Mouse (Mus musculus) cortical plate, adult 2 months (tissue): Measurements from ENCODE around the gene Pttg1ip.

Experiments
- CTCF ChIP-seq: fragments of 200-500 bp; IDR thresholded peaks from 2 replicates; pipeline ENCODE4 v1.5.1; 2011; ENCODE audit warnings: mild to moderate bottlenecking, control low read depth, low read length; ENCODE audit not compliant: insufficient read depth; ENCODE audit errors: extremely low read depth
- POLR2A ChIP-seq: fragments of 200-500 bp; IDR thresholded peaks from 2 replicates; pipeline ENCODE4 v1.6.1; 2011; ENCODE audit warnings: mild to moderate bottlenecking, low read length, control low read depth; ENCODE audit not compliant: insufficient read depth; ENCODE audit errors: extremely low read depth

GRCm38 (mm10) chr10:77622055-77622988 is 40.8 kb downstream of the Pttg1ip start, which contains the start of gene Ube2g2:
- peak; percentile 59 for TF ChIP-seq POLR2A
- TF ChIP-seq CTCF, result no peak
